Mouse (Mus musculus) lung, postnatal 4 days (tissue): ENCODE data around the gene Rapgef3.

Source experiments
- DNase-seq, 2 experiments: peaks; one replicate each; pipeline ENCODE4 v3.0.0; 2021

Gene Rapgef3

GRCm38 (mm10) chr15:97718535-97719155 lies 49.1 kb downstream of the Rapgef3 start:
- DNase-seq, result no peak

GRCm38 (mm10) chr15:97717861-97718534 lies 49.8 kb downstream of the Rapgef3 start:
- peak; percentile 59 to 71 for DNase-seq

GRCm38 (mm10) chr15:97716782-97717181 lies 51.0 kb downstream of the Rapgef3 start:
- DNase-seq, result no peak

- no peak for DNase-seq
Measured at GRCm38 (mm10) chr15:97715734-97716133, 52.0 kb downstream of the Rapgef3 start.

GRCm38 (mm10) chr15:97715083-97715482 lies 52.7 kb downstream of the Rapgef3 start:
- DNase-seq, result no peak

GRCm38 (mm10) chr15:97712546-97712945 lies 55.2 kb downstream of the Rapgef3 start:
- no peak for DNase-seq

GRCm38 (mm10) chr15:97710906-97711305 lies 56.9 kb downstream of the Rapgef3 start:
- DNase-seq, result no peak

GRCm38 (mm10) chr15:97705211-97706050 lies 62.3 kb downstream of the Rapgef3 start, which contains the start of gene Rpap3:
Rpap3 (minus strand) TSS chr15:97705825.
- DNase-seq, result peak; percentile 89

GRCm38 (mm10) chr15:97696616-97697015 lies 71.2 kb downstream of the Rapgef3 start:
- peak in 1 of 2 experiments; percentile 13 for DNase-seq
